Mouse (Mus musculus) neutrophil, adult 83 days (primary cell): ENCODE measurements around the gene Hrnr. TPM values are rescaled to one million over a fixed set of nuclear protein-coding genes. Genes with fewer than 3 reads are reported as not detected.

ENCODE experiments used
- total RNA-seq, 2 experiments: library from RNA; stranded (reverse); gene quantifications; one replicate each; pipeline ENCODE4 v1.2.4; 2023

The Hrnr gene
- total RNA-seq = not detected

DNA sequence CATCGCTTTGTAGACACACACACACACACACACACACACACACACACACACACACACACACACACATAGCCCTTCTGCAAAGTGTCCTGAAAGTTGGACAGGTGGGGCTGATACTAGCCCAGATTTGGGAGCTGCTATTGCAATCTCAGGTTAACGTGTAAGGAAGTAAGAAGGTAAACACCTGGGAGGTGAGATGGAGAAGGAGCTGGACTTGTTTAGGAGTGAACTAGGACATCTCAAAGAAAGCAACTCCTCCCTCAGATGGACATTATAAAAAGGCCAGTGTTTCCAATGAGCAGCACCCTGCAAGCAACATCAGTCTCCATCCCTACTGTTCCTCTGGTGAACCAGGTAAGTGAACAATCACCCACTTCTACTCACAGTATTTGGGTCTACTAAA lies at the start of gene Hrnr:
Hrnr (plus strand) TSS at position 301 of the 400 bp plus-strand sequence.

DNA sequence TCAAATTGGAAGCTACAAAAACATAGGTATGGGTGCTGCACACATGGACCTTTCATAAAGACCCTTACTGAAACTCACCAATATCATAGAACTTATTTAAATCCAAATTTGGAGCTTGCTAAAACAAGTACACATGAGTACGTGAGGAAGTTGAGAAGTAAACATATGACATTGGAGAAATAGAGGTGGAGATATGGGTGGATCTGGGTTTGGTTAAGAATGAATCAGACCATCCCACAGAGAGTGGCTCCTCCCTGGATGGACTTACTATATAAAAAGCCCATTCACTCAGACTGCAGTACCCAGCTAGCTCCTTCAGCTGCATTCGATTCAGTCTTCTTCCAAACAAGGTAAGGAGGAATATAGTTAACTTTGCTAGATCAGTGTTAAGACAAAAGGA lies 46.3 kb upstream of the Hrnr start, which contains the start of gene Flg:
Flg (plus strand) TSS at position 301 of the 400 bp plus-strand sequence.

Other genes with a start within 250 kb of the Hrnr start
- gene Crnn, start 175.0 kb upstream of the Hrnr start, total RNA-seq = not detected
- not detected for gene Flg2, start 122.5 kb upstream of the Hrnr start, total RNA-seq
- gene Flg, start 46.2 kb upstream of the Hrnr start, total RNA-seq = not detected
- not detected for gene Rptn, start 74.0 kb downstream of the Hrnr start, total RNA-seq
- 1 to 10 TPM; 1.2 to 1.7 TPM for gene Tchh, start 122.6 kb downstream of the Hrnr start, total RNA-seq
- gene Tchhl1, start 149.0 kb downstream of the Hrnr start, total RNA-seq = not detected
- gene S100a11, start 200.7 kb downstream of the Hrnr start, total RNA-seq = 1,000 to 10,000 TPM; 3,081 to 3,426 TPM
- gene S100a10, start 235.3 kb downstream of the Hrnr start, total RNA-seq = 100 to 1,000 TPM; 246 to 259 TPM